Mouse (Mus musculus) CH12.LX (cell line): Measurements from ENCODE around the gene Gm9970. TPM values are rescaled to one million over a fixed set of nuclear protein-coding genes. Genes with fewer than 3 reads are reported as not detected.

Experiments
- DNase-seq: peaks from one replicate; pipeline ENCODE4 v3.0.0-alpha.2; 2013; ENCODE audit errors: extremely low read depth
- H3K27ac ChIP-seq: 2 replicates; pipeline ENCODE4 v1.5.1; 2012; ENCODE audit warnings: low read depth, mild to moderate bottlenecking, control low read depth, moderate library complexity; ENCODE audit not compliant: insufficient read depth
- H3K27me3 ChIP-seq: replicated peaks from 2 replicates; pipeline ENCODE3; 2012; ENCODE audit warnings: inconsistent platforms
- H3K36me3 ChIP-seq, 2 experiments: replicated peaks in 1 of 2; 2 replicates each; pipeline versions ENCODE3 to v1.6.1; 2012; ENCODE audit warnings: inconsistent platforms in 1 of 2, low read length in 1 of 2, mild to moderate bottlenecking in 1 of 2, mixed read lengths in 1 of 2, moderate library complexity in 1 of 2; ENCODE audit not compliant: control insufficient read depth in 1 of 2, insufficient read depth in 1 of 2
- H3K4me1 ChIP-seq, 2 experiments: 2 replicates each; pipeline ENCODE4 v1.6.1; 2012; ENCODE audit warnings: inconsistent platforms in 1 of 2, moderate library complexity in 1 of 2; ENCODE audit not compliant: insufficient read depth in 2 of 2, control insufficient read depth in 1 of 2
- H3K4me2 ChIP-seq: 2 replicates; pipeline ENCODE4 v1.6.1; 2012; ENCODE audit warnings: low read depth, mild to moderate bottlenecking, control low read depth; ENCODE audit not compliant: poor library complexity, insufficient read depth, severe bottlenecking
- H3K4me3 ChIP-seq, 3 experiments: fragments of 150-350 bp in 1 of 3; sonication (generic) in 1 of 3; replicated peaks in 1 of 3; 2 replicates each; pipeline versions ENCODE3 to v1.5.1; 2011 to 2012; ENCODE audit warnings: low read depth in 2 of 3, low read length in 2 of 3, mild to moderate bottlenecking in 2 of 3, moderate library complexity in 2 of 3, control low read depth in 1 of 3, improper control_type of control experiment in 1 of 3, inconsistent platforms in 1 of 3, mixed read lengths in 1 of 3; ENCODE audit not compliant: poor library complexity in 1 of 3
- H3K79me2 ChIP-seq: replicated peaks from 2 replicates; pipeline ENCODE4 v1.6.1; 2012; ENCODE audit warnings: mild to moderate bottlenecking, moderate library complexity; ENCODE audit not compliant: control insufficient read depth, poor library complexity, insufficient read depth, severe bottlenecking; ENCODE audit errors: extremely low read depth
- H3K9ac ChIP-seq: 2 replicates; pipeline ENCODE4 v1.6.1; 2012; ENCODE audit warnings: low read depth, mild to moderate bottlenecking, control low read depth, moderate library complexity; ENCODE audit not compliant: insufficient read depth
- H3K9me3 ChIP-seq: replicated peaks from 2 replicates; pipeline ENCODE3; 2012; ENCODE audit warnings: low read length, inconsistent platforms, mixed read lengths
- CHD2 ChIP-seq: IDR thresholded peaks from 2 replicates; pipeline ENCODE4 v1.6.1; 2011; ENCODE audit warnings: low read length, improper control_type of control experiment
- CTCF ChIP-seq, 2 experiments: IDR thresholded peaks in 1 of 2; conservative IDR thresholded peaks in 1 of 2; 2 replicates each; pipeline ENCODE4 v1.5.1; 2011 to 2012; ENCODE audit warnings: low read depth in 2 of 2, low read length in 2 of 2, improper control_type of control experiment in 1 of 2, inconsistent platforms in 1 of 2, mild to moderate bottlenecking in 1 of 2, moderate library complexity in 1 of 2
- ELF1 ChIP-seq: IDR thresholded peaks from 2 replicates; pipeline ENCODE4 v1.6.1; 2014; ENCODE audit warnings: low read depth, mild to moderate bottlenecking, inconsistent platforms, low read length, improper control_type of control experiment
- MAZ ChIP-seq: IDR thresholded peaks from 2 replicates; pipeline ENCODE4 v1.6.1; 2012; ENCODE audit warnings: low read depth, mild to moderate bottlenecking, inconsistent platforms, low read length, improper control_type of control experiment, moderate library complexity
- NELFE ChIP-seq: IDR thresholded peaks from 2 replicates; pipeline ENCODE4 v1.6.1; 2011; ENCODE audit warnings: low read depth, low read length, improper control_type of control experiment
- NRF1 ChIP-seq: IDR thresholded peaks from 2 replicates; pipeline ENCODE4 v1.6.1; 2014; ENCODE audit warnings: low read depth, mild to moderate bottlenecking, inconsistent platforms, low read length, improper control_type of control experiment, moderate library complexity
- PAX5 ChIP-seq: IDR thresholded peaks from 2 replicates; pipeline ENCODE4 v1.6.1; 2012; ENCODE audit warnings: low read length, inconsistent platforms, mixed read lengths
- POLR2A ChIP-seq: IDR thresholded peaks from 2 replicates; pipeline ENCODE4 v1.6.1; 2011; ENCODE audit warnings: low read depth, mild to moderate bottlenecking, improper control_type of control experiment, low read length
- RAD21 ChIP-seq: IDR thresholded peaks from 2 replicates; pipeline ENCODE4 v1.6.1; 2011; ENCODE audit warnings: low read depth, mild to moderate bottlenecking, low read length, improper control_type of control experiment, moderate library complexity
- RCOR1 ChIP-seq: conservative IDR thresholded peaks from 2 replicates; pipeline ENCODE4 v1.6.1; 2012; ENCODE audit warnings: low read depth, mild to moderate bottlenecking, inconsistent platforms, low read length, improper control_type of control experiment
- SIN3A ChIP-seq: IDR thresholded peaks from 2 replicates; pipeline ENCODE4 v1.6.1; 2012; ENCODE audit warnings: low read length, improper control_type of control experiment, inconsistent platforms
- TBP ChIP-seq: conservative IDR thresholded peaks from 2 replicates; pipeline ENCODE4 v1.6.1; 2011; ENCODE audit warnings: low read depth, low read length, improper control_type of control experiment
- TCF12 ChIP-seq: IDR thresholded peaks from 2 replicates; pipeline ENCODE4 v1.6.1; 2014; ENCODE audit warnings: low read depth, mild to moderate bottlenecking, inconsistent platforms, low read length, improper control_type of control experiment
- USF1 ChIP-seq: IDR thresholded peaks from 2 replicates; pipeline ENCODE4 v1.6.1; 2014; ENCODE audit warnings: low read depth, mild to moderate bottlenecking, inconsistent platforms, low read length, improper control_type of control experiment
- USF2 ChIP-seq: conservative IDR thresholded peaks from 2 replicates; pipeline ENCODE4 v1.6.1; 2011; ENCODE audit warnings: low read depth, low read length, improper control_type of control experiment
- ZKSCAN1 ChIP-seq: IDR thresholded peaks from 2 replicates; pipeline ENCODE4 v1.6.1; 2012; ENCODE audit warnings: low read depth, inconsistent platforms, low read length, improper control_type of control experiment, borderline replicate concordance
- ZNF384 ChIP-seq: IDR thresholded peaks from 2 replicates; pipeline ENCODE4 v1.6.1; 2012; ENCODE audit warnings: low read depth, low read length, improper control_type of control experiment, inconsistent platforms
- dilution Hi-C: fragments of 300-500 bp; cut with MboI; formaldehyde crosslinking; loops from 2 replicates; pipeline ENCODE4 v1.14.3; 2020; ENCODE audit warnings: low sequenced_read_pairs; ENCODE audit not compliant: extremely low pct_unique_long_range_greater_than_20kb, extremely low pct_ligation_motif_present
- in situ Hi-C: fragments of 300-500 bp; cut with MboI; formaldehyde crosslinking; loops from 3 replicates; pipeline ENCODE4 v1.14.3; 2019; ENCODE audit warnings: low sequenced_read_pairs, low pct_ligation_motif_present, low pct_unique_long_range_greater_than_20kb, mixed read lengths
- polyA plus RNA-seq: library from polyadenylated mRNA; unstranded; fragments of >175 nt; gene quantifications from 2 replicates; pipeline ENCODE4 v1.2.1, GENCODE M21; 2012; ENCODE audit warnings: low read depth; ENCODE audit not compliant: insufficient read length
- total RNA-seq, 2 experiments: library from RNA; depleted of rRNA; stranded (reverse); fragments of 300-350 nt in 1 of 2; fragments of >200 nt in 1 of 2; gene quantifications; 2 replicates each; pipeline ENCODE4 v1.2.3; 2012 to 2014

Gm9970 gene
- total and polyA plus RNA-seq, 3 experiments, result not detected

DNA sequence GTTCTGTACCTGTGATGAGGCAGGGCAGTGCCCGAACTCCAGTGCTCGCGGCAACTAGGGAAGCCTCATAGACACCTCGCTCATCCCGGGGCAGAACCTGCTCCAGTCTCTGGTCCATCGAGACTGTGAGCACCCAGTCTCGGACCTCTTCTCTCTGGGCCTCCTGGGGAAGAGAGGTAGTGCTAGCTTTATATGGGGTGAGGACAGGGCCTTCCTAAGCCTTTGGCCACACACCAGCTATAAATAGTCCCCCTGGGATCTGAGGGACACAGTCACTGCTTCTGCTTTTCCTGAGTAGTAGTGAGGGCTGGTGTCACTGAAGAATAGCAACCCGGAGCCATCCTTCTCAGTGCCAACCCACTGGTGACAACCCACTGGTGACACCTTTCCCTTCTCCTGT is 12.8 kb upstream of the Gm9970 start:
- no peak for DNase-seq
- in situ Hi-C loops, result no loop called here
- dilution Hi-C loops, result no loop called here
- no peaks in the 10 kb centered on the region for H3K27me3 ChIP-seq
- H3K36me3 ChIP-seq, result peaks cover 56 to 86% of the 10 kb centered on the region in 2 experiments
- TF ChIP-seq ZNF384, result no peak
- no peak for TF ChIP-seq TBP
- TF ChIP-seq RCOR1, result no peak
- TF ChIP-seq MAZ, result no peak
- TF ChIP-seq NRF1, result no peak
- no peak for TF ChIP-seq CHD2
- H3K27ac ChIP-seq, result no peak overlapping the region
- H3K4me2 ChIP-seq, result no peak overlapping the region
- H3K4me3 ChIP-seq, result no peak overlapping the region
- H3K9ac ChIP-seq, result no peak overlapping the region
- peaks cover 0 to 11% of the 10 kb centered on the region in 2 experiments; a peak in 1 of 4 replicates for H3K4me1 ChIP-seq
- no peaks in the 10 kb centered on the region for H3K9me3 ChIP-seq
- H3K79me2 ChIP-seq, result no peaks in the 10 kb centered on the region

DNA sequence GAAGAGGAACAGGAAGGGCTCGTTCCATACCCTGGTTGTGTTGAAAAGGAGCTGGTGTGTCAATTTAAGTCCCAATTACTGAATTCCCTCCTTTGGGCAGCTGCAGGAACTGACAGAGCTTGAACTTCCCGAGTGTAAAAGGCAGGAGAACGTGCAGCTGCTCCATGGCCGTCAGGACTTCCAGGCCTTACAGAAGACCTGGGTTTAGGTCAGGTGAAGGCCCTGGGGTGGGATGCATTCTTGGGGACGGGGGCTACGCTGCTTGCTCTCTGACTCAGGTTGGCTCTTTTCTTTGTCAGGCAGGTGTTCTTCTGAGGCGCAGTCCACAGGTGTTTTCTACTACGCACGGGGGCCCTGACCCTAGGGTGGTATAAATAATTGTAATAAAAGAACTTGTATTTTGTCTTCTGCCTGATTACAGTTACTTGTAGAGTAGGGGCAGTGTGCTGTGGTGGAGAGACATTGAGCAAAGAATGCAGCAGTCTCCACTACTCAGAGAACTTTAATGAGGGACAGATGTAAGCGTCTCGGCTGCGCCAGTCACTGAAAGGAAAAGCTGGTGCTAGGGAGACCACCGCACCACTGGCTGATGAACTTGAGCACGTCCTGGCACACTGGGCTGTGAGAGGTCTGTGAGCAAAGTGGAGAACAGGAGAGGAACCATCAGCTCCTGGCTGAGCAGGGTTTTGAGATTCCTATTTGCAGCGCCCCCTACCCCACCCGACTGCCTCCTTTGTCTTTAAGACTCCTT is 11.9 kb upstream of the Gm9970 start:
- Histone ChIP-seq H3K4me1 (peaks cover 0 to 11% of the 10 kb centered on the region in 2 experiments; a peak in 1 of 4 replicates), H3K36me3 (peaks cover 63 to 91% of the 10 kb centered on the region in 2 experiments), H3K27ac (no peak overlapping the region), H3K9me3 (no peaks in the 10 kb centered on the region), H3K4me3 (no peak overlapping the region), H3K4me2 (no peak overlapping the region), H3K9ac (no peak overlapping the region), H3K79me2 (no peaks in the 10 kb centered on the region), H3K27me3 (no peaks in the 10 kb centered on the region)
- TF ChIP-seq USF1, result no peak
- TF ChIP-seq CTCF (conservative IDR thresholded peaks at IDR 0.05 in 1 of 2, IDR thresholded peaks at IDR 0.05 in 1 of 2; ENCODE audit: low read depth in 2 of 2, low read length in 2 of 2), result peak in 1 of 2 experiments; percentile 13; a peak in 1 of 4 replicates
- dilution Hi-C loops, result no loop called here
- in situ Hi-C loops, result no loop called here
- no peak for DNase-seq

DNA sequence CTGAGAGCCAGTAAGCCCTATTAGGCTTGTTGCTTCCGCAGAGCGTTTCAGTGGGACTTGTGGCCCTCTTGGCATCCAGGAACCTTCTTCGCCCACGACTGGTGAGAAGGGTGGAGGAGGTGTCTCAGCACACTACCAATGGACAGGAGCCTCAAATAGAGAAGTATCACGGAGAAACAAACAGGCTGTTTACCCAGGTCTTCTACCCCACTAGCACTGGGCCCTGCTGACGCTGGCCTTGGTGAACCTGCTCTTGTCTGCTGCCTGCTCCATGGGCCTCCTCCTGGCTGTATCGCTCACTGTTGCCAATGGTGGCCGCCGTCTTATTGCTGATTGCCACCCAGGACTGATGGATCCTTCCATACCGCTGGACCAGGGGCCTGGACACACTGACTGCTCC is 11.1 kb upstream of the Gm9970 start:
- Histone ChIP-seq H3K27me3 (no peaks in the 10 kb centered on the region), H3K4me3 (peak overlapping the region; percentile 3 to 60 (median 54)), H3K27ac (no peak overlapping the region), H3K9me3 (no peaks in the 10 kb centered on the region), H3K36me3 (peaks cover 70 to 91% of the 10 kb centered on the region in 2 experiments), H3K79me2 (no peaks in the 10 kb centered on the region), H3K4me1 (peaks cover 0 to 11% of the 10 kb centered on the region in 2 experiments; a peak in 1 of 4 replicates), H3K9ac (no peak overlapping the region), H3K4me2 (peak overlapping the region; percentile 30; the same call in 1 of the 2 replicates)
- dilution Hi-C loops (no loop called here), in situ Hi-C loops (no loop called here)
- TF ChIP-seq POLR2A (no peak), ZKSCAN1 (no peak), USF2 (no peak), PAX5 (no peak), SIN3A (no peak), RAD21 (no peak), RCOR1 (no peak), ELF1 (no peak), NELFE (no peak), TCF12 (no peak)
- DNase-seq, result peak; percentile 6
